Mouse (Mus musculus): ENCODE measurements around the gene Rhox4f.
"Not testable (repeated sequence)": the region's sequence is repeated elsewhere in the genome, so short reads cannot be mapped to it uniquely, and the experiment has no call there.

Gene Rhox4f

DNA sequence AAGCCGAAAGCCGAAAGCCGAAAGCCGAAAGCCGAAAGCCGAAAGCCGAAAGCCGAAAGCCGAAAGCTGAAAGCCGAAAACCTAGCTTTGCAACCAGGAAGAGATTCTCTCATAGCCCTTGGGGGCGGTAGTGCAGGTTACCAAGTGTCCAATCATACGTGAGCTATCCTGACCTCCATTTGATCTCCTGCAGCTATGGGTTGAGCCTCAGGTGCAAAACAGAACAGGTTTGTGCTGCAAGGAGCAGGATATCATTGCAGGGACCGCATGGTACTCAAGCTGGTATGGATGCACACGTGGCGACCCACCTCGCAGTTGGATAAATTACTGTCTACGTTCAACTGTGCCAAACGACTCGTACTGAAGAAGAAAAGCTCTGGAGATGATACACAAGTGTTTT is at the start of gene Rhox4f:
TSS of gene Rhox4f (minus strand) at position 101 of the 400 bp plus-strand sequence.
- not testable (repeated sequence) for DNase-seq (ENCODE audit: inconsistent age in 2 of 2, low spot score in 1 of 2)

DNA sequence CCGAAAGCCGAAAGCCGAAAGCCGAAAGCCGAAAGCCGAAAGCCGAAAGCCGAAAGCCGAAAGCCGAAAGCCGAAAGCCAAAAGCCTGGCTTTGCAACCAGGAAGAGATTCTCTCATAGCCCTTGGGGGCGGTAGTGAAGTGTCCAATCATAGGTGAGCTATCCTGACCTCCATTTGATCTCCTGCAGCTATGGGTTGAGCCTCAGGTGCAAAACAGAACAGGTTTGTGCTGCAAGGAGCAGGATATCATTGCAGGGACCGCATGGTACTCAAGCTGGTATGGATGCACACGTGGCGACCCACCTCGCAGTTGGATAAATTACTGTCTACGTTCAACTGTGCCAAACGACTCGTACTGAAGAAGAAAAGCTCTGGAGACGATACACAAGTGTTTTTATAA is 43.7 kb upstream of the Rhox4f start, which contains the start of gene Rhox4g:
TSS of gene Rhox4g (minus strand) at position 101 of the 400 bp plus-strand sequence.
- DNase-seq (ENCODE audit: inconsistent age in 2 of 2, low spot score in 1 of 2) = not testable (repeated sequence)

DNA sequence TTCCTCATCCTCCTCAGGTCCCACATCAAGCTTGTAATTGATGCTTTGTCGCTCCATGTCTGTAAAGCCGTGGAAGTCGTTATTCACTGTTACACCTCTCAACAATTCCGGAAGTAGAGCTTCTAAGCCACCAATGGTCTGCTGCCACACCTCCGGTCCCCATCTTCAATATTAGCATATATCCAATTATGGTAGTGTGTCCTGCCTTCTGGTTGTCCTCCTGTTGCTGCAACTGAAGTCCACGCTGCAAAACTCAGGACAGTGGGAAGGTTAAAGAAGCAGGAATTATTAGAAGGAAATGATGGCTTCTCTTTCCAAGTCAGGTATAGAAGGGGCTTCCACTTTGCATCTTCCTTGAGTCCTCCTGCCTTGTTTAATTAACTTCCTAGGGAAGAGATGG is 35.9 kb upstream of the Rhox4f start, which contains the start of gene Rhox2g:
TSS of gene Rhox2g (minus strand) at position 101 of the 400 bp plus-strand sequence.
- DNase-seq (ENCODE audit: inconsistent age in 2 of 2, low spot score in 1 of 2) = not testable (repeated sequence)

DNA sequence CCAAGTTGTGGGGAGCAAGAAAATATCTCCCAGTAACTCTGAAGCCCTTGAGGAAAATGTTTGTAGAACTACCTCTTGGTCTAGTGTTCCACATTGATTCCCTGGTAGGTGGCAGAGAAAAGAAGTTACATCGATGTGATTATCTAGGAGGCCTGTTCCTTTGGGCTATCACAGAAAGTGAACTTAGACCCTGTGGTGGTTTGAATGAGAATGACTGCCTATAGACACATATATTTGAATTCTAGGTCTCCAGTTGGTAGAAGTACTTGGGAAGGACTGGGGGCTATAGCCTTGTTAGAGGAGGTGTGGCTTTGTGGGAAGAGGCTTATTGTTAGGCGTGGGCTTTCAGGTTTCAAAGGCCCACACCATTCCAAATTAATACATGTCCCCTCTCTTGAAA is 21.0 kb upstream of the Rhox4f start, which contains the start of gene Rhox3g:
TSS of gene Rhox3g (minus strand) at position 101 of the 400 bp plus-strand sequence.
- DNase-seq (ENCODE audit: inconsistent age in 2 of 2, low spot score in 1 of 2) = not testable (repeated sequence)

DNA sequence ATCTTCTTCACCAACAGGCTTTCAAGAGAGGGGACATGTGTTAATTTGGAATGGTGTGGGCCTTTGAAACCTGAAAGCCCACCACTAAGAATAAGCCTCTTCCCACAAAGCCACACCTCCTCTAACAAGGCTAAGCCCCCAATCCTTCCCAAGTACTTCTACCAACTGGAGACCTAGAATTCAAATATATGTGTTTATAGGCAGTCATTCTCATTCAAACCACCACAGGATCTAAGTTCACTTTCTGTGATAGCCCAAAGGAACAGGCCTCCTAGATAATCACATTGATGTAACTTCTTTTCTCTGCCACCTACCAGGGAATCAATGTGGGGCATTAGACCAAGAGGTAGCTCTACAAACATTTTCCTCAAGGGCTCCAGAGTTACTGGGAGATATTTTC is 26.8 kb downstream of the Rhox4f start, which contains the start of gene Rhox3f:
TSS of gene Rhox3f (plus strand) at position 301 of the 400 bp plus-strand sequence.
- DNase-seq (ENCODE audit: inconsistent age in 2 of 2, low spot score in 1 of 2) = not testable (repeated sequence)

DNA sequence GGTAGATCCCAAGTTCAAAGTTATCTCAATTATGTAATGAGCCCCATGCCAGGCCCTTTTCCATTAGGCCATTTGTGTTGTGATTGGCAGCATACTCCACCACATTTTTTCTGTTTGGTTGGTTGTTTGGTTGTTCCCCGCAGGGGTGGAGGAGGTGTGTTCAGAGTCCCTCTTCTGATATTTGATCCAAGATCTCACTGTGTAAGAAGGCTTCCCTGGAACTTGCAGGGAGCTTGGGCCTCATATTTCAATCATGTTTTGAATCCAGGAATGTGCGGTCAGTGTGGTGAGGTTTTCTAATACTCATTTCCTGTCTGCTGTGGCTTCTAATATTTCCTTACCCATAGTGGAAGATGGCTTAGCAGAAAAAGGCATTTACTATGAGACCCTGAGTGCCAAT is 34.9 kb downstream of the Rhox4f start:
- DNase-seq (ENCODE audit: inconsistent age in 2 of 2, low spot score in 1 of 2) = not testable (repeated sequence)

DNA sequence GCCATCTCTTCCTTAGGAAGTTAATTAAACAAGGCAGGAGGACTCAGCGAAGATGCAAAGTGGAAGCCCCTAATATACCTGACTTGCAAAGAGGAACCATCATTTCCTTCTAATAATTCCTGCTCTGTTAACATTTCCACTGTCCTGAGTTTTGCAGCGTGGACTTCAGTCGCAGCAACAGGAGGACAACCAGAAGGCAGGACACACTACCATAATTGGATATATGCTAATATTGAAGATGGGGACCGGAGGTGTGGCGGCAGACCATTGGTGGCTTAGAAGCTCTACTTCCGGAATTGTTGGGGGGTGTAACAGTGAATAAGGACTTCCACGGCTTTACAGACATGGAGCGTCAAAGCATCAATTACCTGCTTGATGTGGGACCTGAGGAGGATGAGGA is 36.4 kb downstream of the Rhox4f start, which contains the start of gene Rhox2f:
TSS of gene Rhox2f (plus strand) at position 301 of the 400 bp plus-strand sequence.
- DNase-seq (ENCODE audit: inconsistent age in 2 of 2, low spot score in 1 of 2) = not testable (repeated sequence)

DNA sequence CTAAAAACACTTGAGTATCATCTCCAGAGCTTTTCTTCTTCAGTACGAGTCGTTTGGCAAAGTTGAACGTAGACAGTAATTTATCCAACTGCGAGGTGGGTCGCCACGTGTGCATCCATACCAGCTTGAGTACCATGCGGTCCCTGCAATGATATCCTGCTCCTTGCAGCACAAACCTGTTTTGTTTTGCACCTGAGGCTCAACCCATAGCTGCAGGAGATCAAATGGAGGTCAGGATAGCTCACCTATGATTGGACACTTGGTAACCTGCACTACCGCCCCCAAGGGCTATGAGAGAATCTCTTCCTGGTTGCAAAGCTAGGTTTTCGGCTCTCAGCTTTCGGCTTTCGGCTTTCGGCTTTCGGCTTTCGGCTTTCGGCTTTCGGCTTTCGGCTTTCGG is 50.4 kb downstream of the Rhox4f start, which contains the start of gene Rhox4e:
TSS of gene Rhox4e (plus strand) at position 301 of the 400 bp plus-strand sequence.
- not testable (repeated sequence) for DNase-seq (ENCODE audit: inconsistent age in 2 of 2, low spot score in 1 of 2)

Measured in adrenal gland, adult (tissue).